Mouse (Mus musculus) spleen, adult 2 months (tissue): ENCODE measurements around the gene Hip1r.
A peak's percentile ranks its signal among the peaks of the same experiment; 100 is the strongest.

Experiments used
- CTCF ChIP-seq: fragments of 200-500 bp; IDR thresholded peaks from 2 replicates; pipeline ENCODE4 v1.5.1; 2011; ENCODE audit warnings: mild to moderate bottlenecking, inconsistent platforms; ENCODE audit not compliant: insufficient read depth, insufficient read length, insufficient replicate concordance; ENCODE audit errors: extremely low read depth
- POLR2A ChIP-seq: fragments of 200-500 bp; IDR thresholded peaks from 2 replicates; pipeline ENCODE4 v1.6.1; 2011; ENCODE audit warnings: low read depth, low read length, inconsistent platforms

GRCm38 (mm10) chr5:123973299-123974178, at the start of gene Hip1r:
- TF ChIP-seq CTCF (no peak), POLR2A (peak; percentile 64)
